Mouse (Mus musculus) liver, embryonic 16.5 days (tissue): ENCODE measurements around the gene Kdelc2. TPM values are rescaled to one million over a fixed set of nuclear protein-coding genes. Genes with fewer than 3 reads are reported as not detected.

Source experiments
- microRNA-seq: library from miRNA; unstranded; fragments of <30 nt; microRNA quantifications from one replicate; pipeline ENCODE4, GENCODE M21; 2016
- polyA plus RNA-seq: library from polyadenylated mRNA; unstranded; fragments of >200 nt; fragmentation: Nextera tagmentation; extraction: Ambion mirVana; gene quantifications from 2 replicates; pipeline ENCODE4 v1.2.1, GENCODE M21; 2015

Kdelc2 gene
- polyA plus RNA-seq, 1 experiment from 2014 or later = 4.1 TPM

Small RNA genes within 50 kb of the gene (microRNA-seq; reads per million reads assigned to microRNA genes)
- not detected for gene Mir130c

Other genes starting within 250 kb of the Kdelc2 start
- gene Ddx10, start 136.0 kb upstream of the Kdelc2 start, polyA plus RNA-seq = 8.5 and 10.1 TPM in 2 replicates
- 0.50 and 0.51 TPM in 2 replicates for gene Exph5, start 82.4 kb upstream of the Kdelc2 start, polyA plus RNA-seq
- 0.40 and 0.55 TPM in 2 replicates for gene 4930550C14Rik, start 18.3 kb downstream of the Kdelc2 start, polyA plus RNA-seq
- 2.7 and 3.1 TPM in 2 replicates for gene Atm, start 152.7 kb downstream of the Kdelc2 start, polyA plus RNA-seq
- gene Npat, start 153.0 kb downstream of the Kdelc2 start, polyA plus RNA-seq = 6.9 and 7.6 TPM in 2 replicates
- gene Acat1, start 226.4 kb downstream of the Kdelc2 start, polyA plus RNA-seq = 138 and 148 TPM in 2 replicates